Comparison of ENCODE assay signal across 9 mouse cellular contexts in the genomic region with DNA sequence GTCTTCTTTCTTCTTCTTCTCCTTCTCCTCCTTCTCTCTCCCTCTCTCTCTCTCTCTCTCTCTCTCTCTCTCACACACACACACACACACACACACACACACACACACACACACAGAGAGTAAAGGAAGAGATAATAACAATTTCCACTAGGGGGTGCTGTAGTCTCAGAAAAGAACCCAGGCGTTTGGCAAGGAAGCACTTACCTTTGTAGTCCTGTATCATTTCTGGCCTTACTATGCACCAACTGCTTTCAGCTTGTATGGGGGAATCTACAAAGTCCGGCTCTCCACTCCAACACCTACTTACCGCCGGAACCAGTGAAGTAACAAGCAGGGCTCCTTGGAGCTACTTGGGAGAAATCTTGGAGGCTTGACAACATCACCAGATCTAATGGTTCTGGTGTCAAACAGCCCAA. TPM values are rescaled to one million over a fixed set of nuclear protein-coding genes. Genes with fewer than 3 reads are reported as not detected.
DNase-seq lines count a peak whose midpoint lies in the region; ATAC-seq and TF ChIP-seq lines count a peak whose summit lies in the region.
"Had no signal": no experiment of that assay in that cellular context is flagged by ENCODE, and none has a peak within 500 bp of the region (broad histone marks: within the 10 kb centered on the region; RNA-seq: fewer than 3 reads in every experiment).

No protein-coding gene starts in this region.

- H3K9me3 ChIP-seq in kidney, embryonic 16.5 days (ENCODE audit: low read length): no peaks in the 10 kb centered on the region
- H3K9me3 ChIP-seq in limb, embryonic 10.5 days (replicated peaks): no peaks in the 10 kb centered on the region
- H3K9me3 ChIP-seq in midbrain, embryonic 13.5 days: no peaks in the 10 kb centered on the region

- DNase-seq in kidney, adult 11 months: peak; percentile 39
- peak; percentile 93 for DNase-seq in brain, embryonic 14.5 days (ENCODE audit: low read depth)
- DNase-seq in fibroblast of lung, adult 2 months (ENCODE audit: low read depth): peak; percentile 56
- peak; percentile 96 for DNase-seq in hindlimb bud, embryonic 11.5 days (ENCODE audit: extremely low spot score, low read depth, low spot score)
- DNase-seq in limb, embryonic 10.5 days (ENCODE audit: low spot score): peak; percentile 51
- peak; percentile 86 for DNase-seq in telencephalon, adult 2 months (ENCODE audit: low read depth, low spot score)

- no peaks in the 10 kb centered on the region for H3K27me3 ChIP-seq in kidney, embryonic 16.5 days (ENCODE audit: insufficient read depth, low read length)
- no peaks in the 10 kb centered on the region for H3K27me3 ChIP-seq in limb, embryonic 10.5 days (ENCODE audit: low read depth, poor library complexity, severe bottlenecking)
- no peaks in the 10 kb centered on the region for H3K27me3 ChIP-seq in midbrain, embryonic 13.5 days

- H3K27ac ChIP-seq in kidney, embryonic 16.5 days (ENCODE audit: low read length): no peak overlapping the region
- no peak overlapping the region for H3K27ac ChIP-seq in limb, embryonic 10.5 days
- H3K27ac ChIP-seq in midbrain, embryonic 13.5 days: no peak overlapping the region
- H3K27ac ChIP-seq: macrophage had no signal

- no peaks in the 10 kb centered on the region for H3K36me3 ChIP-seq in kidney, embryonic 16.5 days (ENCODE audit: insufficient read depth, low read length)
- H3K36me3 ChIP-seq in limb, embryonic 10.5 days: no peaks in the 10 kb centered on the region
- H3K36me3 ChIP-seq in midbrain, embryonic 13.5 days: no peaks in the 10 kb centered on the region

- H3K4me3 ChIP-seq in kidney, embryonic 16.5 days (ENCODE audit: low read length): no peak overlapping the region
- no peak overlapping the region for H3K4me3 ChIP-seq in limb, embryonic 10.5 days
- no peak overlapping the region for H3K4me3 ChIP-seq in midbrain, embryonic 13.5 days (replicated peaks)

- peaks cover 3% of the 10 kb centered on the region; the same call in 1 of the 2 replicates for H3K4me1 ChIP-seq in kidney, embryonic 16.5 days (ENCODE audit: insufficient read depth, low read length)
- peaks cover 19% of the 10 kb centered on the region for H3K4me1 ChIP-seq in limb, embryonic 10.5 days
- H3K4me1 ChIP-seq in midbrain, embryonic 13.5 days (replicated peaks): peaks cover 10% of the 10 kb centered on the region

- ATAC-seq in kidney, embryonic 16.5 days (ENCODE audit: low FRiP score, low TSS enrichment): no peak
- ATAC-seq in midbrain, embryonic 13.5 days: peak; percentile 47

- TF ChIP-seq POLR2A in brain, embryonic 14.5 days (IDR thresholded peaks at IDR 0.05; ENCODE audit: borderline replicate concordance, extremely low read depth, insufficient read depth, insufficient read length, poor library complexity, severe bottlenecking): no peak

- peak; percentile 52; the same call in 1 of the 2 replicates for TF ChIP-seq CTCF in brain, embryonic 14.5 days (IDR thresholded peaks at IDR 0.05; ENCODE audit: borderline replicate concordance, extremely low read depth, insufficient read depth, insufficient read length)

- H3K4me2 ChIP-seq in kidney, embryonic 16.5 days (replicated peaks; ENCODE audit: low read depth, low read length): no peak overlapping the region
- H3K4me2 ChIP-seq in midbrain, embryonic 13.5 days (replicated peaks): no peak overlapping the region

- WGBS in kidney, embryonic 16.5 days: 7% methylated on average over 4 of the region's 4 CpGs
- WGBS in limb, embryonic 10.5 days: 10% methylated on average over 4 of the region's 4 CpGs
- 10% methylated on average over 4 of the region's 4 CpGs for WGBS in midbrain, embryonic 13.5 days

- no peak overlapping the region for H3K9ac ChIP-seq in kidney, embryonic 16.5 days (replicated peaks; ENCODE audit: low read length)
- no peak overlapping the region for H3K9ac ChIP-seq in midbrain, embryonic 13.5 days (replicated peaks)

RNA-seq across cellular contexts. Expression of a gene that starts 4.6 kb away (rescaled TPM):
- 2.9 and 3.0 TPM in 2 replicates for polyA plus RNA-seq in kidney, embryonic 16.5 days (2015; fragmentation: Nextera tagmentation; extraction: Ambion mirVana)
- polyA plus RNA-seq in brain, embryonic 14.5 days (2012; rRNA removed): 9.8 and 16.7 TPM in 2 replicates
- polyA plus RNA-seq in limb, embryonic 10.5 days (2016; fragmentation: Nextera tagmentation; extraction: Ambion mirVana): 1.0 and 1.1 TPM in 2 replicates
- polyA plus RNA-seq in midbrain, embryonic 13.5 days (2015; fragmentation: Nextera tagmentation; extraction: Ambion mirVana): 2.0 and 3.7 TPM in 2 replicates

RNA-seq across cellular contexts. Expression of a gene that starts 32.1 kb away (rescaled TPM):
- polyA plus RNA-seq in kidney, embryonic 16.5 days (2015; fragmentation: Nextera tagmentation; extraction: Ambion mirVana): 340 TPM in 2 replicates
- 272 and 337 TPM in 2 replicates for polyA plus RNA-seq in brain, embryonic 14.5 days (2012; rRNA removed)
- polyA plus RNA-seq in limb, embryonic 10.5 days (2016; fragmentation: Nextera tagmentation; extraction: Ambion mirVana): 250 and 257 TPM in 2 replicates
- 260 and 273 TPM in 2 replicates for polyA plus RNA-seq in midbrain, embryonic 13.5 days (2015; fragmentation: Nextera tagmentation; extraction: Ambion mirVana)

RNA-seq across cellular contexts. Expression of a gene that starts 32.2 kb away (rescaled TPM):
- polyA plus RNA-seq in kidney, embryonic 16.5 days (2015; fragmentation: Nextera tagmentation; extraction: Ambion mirVana): 0.57 and 0.68 TPM in 2 replicates
- 1.1 and 5.1 TPM in 2 replicates for polyA plus RNA-seq in brain, embryonic 14.5 days (2012; rRNA removed)
- polyA plus RNA-seq in limb, embryonic 10.5 days (2016; fragmentation: Nextera tagmentation; extraction: Ambion mirVana): 0.44 TPM in 1 of 2 replicates, not detected in the other
- 0.15 and 0.20 TPM in 2 replicates for polyA plus RNA-seq in midbrain, embryonic 13.5 days (2015; fragmentation: Nextera tagmentation; extraction: Ambion mirVana)
- polyA plus RNA-seq: macrophage had no signal

RNA-seq across cellular contexts. Expression of a gene that starts 53.5 kb away (rescaled TPM):
- polyA plus RNA-seq in kidney, embryonic 16.5 days (2015; fragmentation: Nextera tagmentation; extraction: Ambion mirVana): 8.8 and 9.0 TPM in 2 replicates
- 4.9 and 7.4 TPM in 2 replicates for polyA plus RNA-seq in brain, embryonic 14.5 days (2012; rRNA removed)
- polyA plus RNA-seq in limb, embryonic 10.5 days (2016; fragmentation: Nextera tagmentation; extraction: Ambion mirVana): 3.0 and 3.3 TPM in 2 replicates
- 4.8 and 6.0 TPM in 2 replicates for polyA plus RNA-seq in midbrain, embryonic 13.5 days (2015; fragmentation: Nextera tagmentation; extraction: Ambion mirVana)

Comparison
In these comparisons a context has a peak if more than half of its experiments do, and no peak if none do; other contexts are left out.
1. DNase-seq: peak in every context shown above with its lines; median percentile 96 in hindlimb bud, embryonic 11.5 days; 93 in brain, embryonic 14.5 days; 86 in telencephalon, adult 2 months; 56 in fibroblast of lung, adult 2 months; 51 in limb, embryonic 10.5 days; 39 in kidney, adult 11 months.